Mouse (Mus musculus) olfactory bulb, adult 2 months (tissue): ENCODE measurements at regions not wholly inside any gene's neighbourhood (a gene's known extent, or its start where the extent isn't known, plus 50 kb on each side); places are given as distances from the start of the nearest gene placed in this dataset.

Experiments used
- CTCF ChIP-seq: fragments of 200-500 bp; IDR thresholded peaks from 2 replicates; pipeline ENCODE4 v1.5.1; 2012; ENCODE audit warnings: low read depth, mild to moderate bottlenecking, low read length, moderate library complexity; ENCODE audit not compliant: insufficient read depth
- POLR2A ChIP-seq: fragments of 200-500 bp; IDR thresholded peaks from 2 replicates; pipeline ENCODE4 v1.6.1; 2012; ENCODE audit warnings: mild to moderate bottlenecking, low read depth, low read length, moderate library complexity; ENCODE audit not compliant: insufficient read depth

- TF ChIP-seq POLR2A (no peak), CTCF (no peak)
Observed at GRCm38 (mm10) chr9:101398858-101399257, 147.3 kb upstream of the Ppp2r3a start.
